Mouse (Mus musculus) heart, postnatal 14 days (tissue): Measurements from ENCODE around the gene Senp6. TPM values are rescaled to one million over a fixed set of nuclear protein-coding genes. Genes with fewer than 3 reads are reported as not detected.
A peak's percentile ranks its signal among the peaks of the same experiment; 100 is the strongest.

Source experiments
- DNase-seq, 2 experiments: peaks; one replicate each; pipeline ENCODE4 v3.0.0; 2021 to 2022
- intact Hi-C: fragments of 180-260 bp; cut with DNase I; formaldehyde crosslinking; loops from one replicate; pipeline ENCODE4 v1.15.1; 2025
- total RNA-seq, 2 experiments: library from RNA; stranded (reverse); gene quantifications; 2 replicates each; pipeline ENCODE4 v1.2.3; 2021

The Senp6 gene
- total RNA-seq, 2 experiments from 2014 or later: 70.6 to 72.0 TPM

GRCm38 (mm10) chr9:80165690-80166089, 99.0 kb downstream of the Senp6 start:
- intact Hi-C loops: loop anchor here (5.0 kb wide), 3 partner anchors 77 to 98 kb away; partner anchors contain the start of gene Senp6
- no peak for DNase-seq

DNA sequence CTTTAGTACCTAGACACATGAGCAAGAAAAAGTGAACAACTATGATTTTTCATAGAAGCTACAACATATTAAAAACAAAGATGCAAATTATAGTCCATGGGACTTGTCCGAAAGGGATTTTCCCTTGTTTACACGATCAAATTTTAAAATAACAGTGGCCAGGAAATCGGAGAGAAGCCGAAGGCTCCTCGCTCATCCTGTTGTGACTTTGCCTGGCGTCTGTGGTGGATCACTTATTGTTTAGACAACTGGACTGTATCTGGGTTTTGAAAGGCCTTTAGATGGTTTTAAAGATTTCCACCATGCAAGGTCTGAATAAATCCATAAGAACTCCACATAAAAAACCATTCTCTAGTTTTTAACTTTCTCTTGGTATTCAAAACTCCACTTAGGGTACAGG, 99.7 kb downstream of the Senp6 start:
- intact Hi-C loops: loop anchor here (5.0 kb wide), 3 partner anchors 76 to 99 kb away; partner anchors contain the start of gene Senp6
- DNase-seq: no peak

- intact Hi-C loops: loop anchor here (5.0 kb wide), 3 partner anchors 75 to 100 kb away; partner anchors contain the start of gene Senp6
- no peak for DNase-seq
Measured at GRCm38 (mm10) chr9:80167089-80167488, 100.4 kb downstream of the Senp6 start.

DNA sequence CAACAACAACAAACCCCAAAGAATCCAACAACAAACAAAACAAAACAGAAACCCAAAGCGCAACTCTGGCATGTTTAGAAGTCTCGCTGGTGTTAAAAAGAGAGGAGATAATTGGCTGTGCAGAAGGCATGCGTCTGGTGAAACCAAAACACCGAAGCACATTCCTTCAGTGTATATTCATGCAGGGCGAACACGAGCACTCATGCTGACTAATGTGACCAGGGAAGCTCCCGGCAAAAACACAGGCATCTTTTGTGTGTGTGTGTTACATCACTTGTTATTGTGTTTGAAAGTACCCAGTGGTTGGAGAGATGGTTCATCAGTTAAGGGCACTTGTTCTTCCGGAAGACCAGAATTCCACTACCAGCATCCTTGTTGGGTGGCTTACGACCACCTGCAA, 102.8 kb downstream of the Senp6 start:
- no peak for DNase-seq
- intact Hi-C loops: loop anchor here (5.0 kb wide), 3 partner anchors 73 to 102 kb away; partner anchors contain the start of gene Senp6

- DNase-seq: no peak
- intact Hi-C loops: no loop called here
Measured at GRCm38 (mm10) chr9:80171241-80171640, 104.5 kb downstream of the Senp6 start.

GRCm38 (mm10) chr9:80172396-80173222, 105.9 kb downstream of the Senp6 start:
- no peak for DNase-seq
- intact Hi-C loops: no loop called here

GRCm38 (mm10) chr9:80173629-80174028, 106.9 kb downstream of the Senp6 start:
- intact Hi-C loops: no loop called here
- peak; percentile 54 to 65 for DNase-seq

DNA sequence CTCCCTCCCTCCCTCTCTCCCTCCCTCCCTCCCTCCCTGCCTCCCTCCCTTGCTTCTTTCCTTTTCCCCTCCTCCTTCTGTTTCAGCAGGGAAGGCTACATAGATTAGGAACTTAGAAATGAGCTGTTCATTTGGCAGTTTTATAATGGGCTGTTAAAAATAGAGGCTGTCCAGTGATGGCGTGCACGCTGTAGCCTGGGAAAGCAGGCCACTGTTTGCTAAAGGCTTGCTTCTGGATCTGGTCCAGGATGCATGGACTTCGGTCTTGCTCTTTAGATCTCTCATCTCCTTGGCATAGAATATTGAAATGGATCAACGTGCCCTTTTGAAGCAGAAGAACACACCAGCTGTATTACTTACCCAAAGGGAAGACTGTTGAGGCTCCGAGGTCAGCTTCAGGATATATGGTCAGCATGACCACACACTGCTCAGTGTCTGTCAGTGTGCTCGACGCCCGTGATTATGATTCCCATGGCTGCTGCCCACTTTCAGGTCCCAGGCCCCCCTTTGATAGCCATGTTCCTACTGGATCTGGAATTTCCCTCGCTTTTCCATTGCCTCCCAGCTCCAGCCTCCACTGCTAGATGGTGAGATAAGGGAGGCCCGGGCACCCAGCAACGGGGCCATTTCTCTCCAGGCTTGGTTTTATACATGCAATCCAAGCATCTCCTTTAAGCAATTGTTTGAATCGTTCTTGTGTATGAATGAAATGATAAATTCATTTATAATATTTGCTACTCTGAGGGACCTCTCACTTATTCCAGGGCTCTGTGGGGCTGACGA, 110.2 kb downstream of the Senp6 start:
- DNase-seq: no peak
- intact Hi-C loops: no loop called here

DNA sequence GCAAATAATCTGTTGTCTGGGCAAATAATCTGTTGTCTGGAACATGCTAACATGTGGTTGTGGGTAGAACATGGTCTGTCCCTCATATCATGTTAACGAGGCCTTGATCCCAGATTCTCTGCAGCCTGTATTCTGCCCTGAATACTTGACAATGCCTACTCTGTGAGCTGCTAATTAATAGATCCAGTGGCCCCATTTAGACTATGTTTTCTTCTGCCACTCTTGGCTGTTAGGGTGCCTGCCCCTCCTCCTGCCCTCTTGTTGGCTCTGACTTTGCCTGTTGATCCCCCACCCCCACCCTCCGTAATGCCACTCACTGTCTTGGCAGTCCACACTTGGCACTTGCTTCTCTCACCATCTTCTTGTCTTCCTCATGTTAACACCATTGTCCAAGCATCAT, 112.0 kb downstream of the Senp6 start:
- intact Hi-C loops: no loop called here
- DNase-seq: no peak

GRCm38 (mm10) chr9:80179688-80180087, 113.0 kb downstream of the Senp6 start:
- DNase-seq: no peak
- intact Hi-C loops: no loop called here

- no peak for DNase-seq
- intact Hi-C loops: no loop called here
Measured at GRCm38 (mm10) chr9:80180771-80181170, 114.1 kb downstream of the Senp6 start.

GRCm38 (mm10) chr9:80181692-80182091, 115.0 kb downstream of the Senp6 start:
- intact Hi-C loops: no loop called here
- no peak for DNase-seq

GRCm38 (mm10) chr9:80184138-80184537, 117.4 kb downstream of the Senp6 start:
- intact Hi-C loops: no loop called here
- DNase-seq: no peak

- no peak for DNase-seq
- intact Hi-C loops: no loop called here
Measured at GRCm38 (mm10) chr9:80185737-80186136, 119.0 kb downstream of the Senp6 start.

- DNase-seq: no peak
- intact Hi-C loops: no loop called here
Measured at GRCm38 (mm10) chr9:80186693-80187092, 120.0 kb downstream of the Senp6 start.

- DNase-seq: no peak
- intact Hi-C loops: no loop called here
Measured at GRCm38 (mm10) chr9:80188324-80188893, 121.7 kb downstream of the Senp6 start.

- intact Hi-C loops: no loop called here
- no peak for DNase-seq
Measured at GRCm38 (mm10) chr9:80191240-80191639, 124.5 kb downstream of the Senp6 start.

- DNase-seq: peak in 1 of 2 experiments; percentile 13
- intact Hi-C loops: no loop called here
Measured at GRCm38 (mm10) chr9:80192324-80192723, 125.6 kb downstream of the Senp6 start.

- no peak for DNase-seq
- intact Hi-C loops: no loop called here
Measured at GRCm38 (mm10) chr9:80194446-80194845, 127.7 kb downstream of the Senp6 start.
